Mouse (Mus musculus) embryonic facial prominence, embryonic 10.5 days (tissue): ENCODE measurements around the gene Nr1h4. TPM values are rescaled to one million over a fixed set of nuclear protein-coding genes. Genes with fewer than 3 reads are reported as not detected.

ENCODE experiments used
- DNase-seq: peaks from one replicate; pipeline ENCODE4 v3.0.0-alpha.2; 2017; ENCODE audit warnings: low spot score
- H3K27ac ChIP-seq: fragments of 300-500 bp; sonication (generic); replicated peaks from 2 replicates; pipeline ENCODE4 v1.5.1; 2016; ENCODE audit warnings: mild to moderate bottlenecking
- H3K27me3 ChIP-seq: fragments of 300-500 bp; sonication (generic); replicated peaks from 2 replicates; pipeline ENCODE4 v1.6.1; 2016; ENCODE audit warnings: low read depth, mild to moderate bottlenecking; ENCODE audit not compliant: poor library complexity, severe bottlenecking
- H3K36me3 ChIP-seq: fragments of 300-500 bp; sonication (generic); replicated peaks from 2 replicates; pipeline ENCODE4 v1.6.1; 2016; ENCODE audit warnings: mild to moderate bottlenecking, moderate library complexity
- H3K4me1 ChIP-seq: fragments of 300-500 bp; sonication (generic); 2 replicates; pipeline ENCODE4 v1.6.1; 2016
- H3K4me3 ChIP-seq: fragments of 300-500 bp; sonication (generic); 2 replicates; pipeline ENCODE4 v1.5.1; 2016; ENCODE audit warnings: mild to moderate bottlenecking, moderate library complexity
- H3K9me3 ChIP-seq: fragments of 300-500 bp; sonication (generic); 2 replicates; pipeline ENCODE4 v1.6.1; 2016; ENCODE audit warnings: mild to moderate bottlenecking
- WGBS: fragments of 180-500 bp; shearing (Covaris S2); methylation state at CpG from one replicate; pipeline ENCODE4 v1.1.7; 2016; 5-methylcytosine and 5-hydroxymethylcytosine counted together
- polyA plus RNA-seq: library from polyadenylated mRNA; unstranded; fragments of >200 nt; fragmentation: Nextera tagmentation; extraction: Ambion mirVana; gene quantifications from 2 replicates; pipeline ENCODE4 v1.2.1, GENCODE M21; 2016

Gene Nr1h4
- polyA plus RNA-seq, 1 experiment from 2014 or later = not detected

GRCm38 (mm10) chr10:89489459-89489858, 43.9 kb downstream of the Nr1h4 start:
- no peaks in the 10 kb centered on the region for H3K9me3 ChIP-seq
- peaks cover 35% of the 10 kb centered on the region for H3K27me3 ChIP-seq
- no peak overlapping the region for H3K4me3 ChIP-seq
- DNase-seq = no peak
- no peaks in the 10 kb centered on the region for H3K4me1 ChIP-seq
- WGBS = 86% methylated on average over 4 of the region's 4 CpGs
- H3K36me3 ChIP-seq = no peaks in the 10 kb centered on the region
- no peak overlapping the region for H3K27ac ChIP-seq

- H3K27ac ChIP-seq = no peak overlapping the region
- H3K36me3 ChIP-seq = no peaks in the 10 kb centered on the region
- WGBS = 64% methylated on average over 4 of the region's 4 CpGs
- no peaks in the 10 kb centered on the region for H3K9me3 ChIP-seq
- H3K4me1 ChIP-seq = no peaks in the 10 kb centered on the region
- no peak for DNase-seq
- peaks cover 17% of the 10 kb centered on the region; the same call in 1 of the 2 replicates for H3K27me3 ChIP-seq
- H3K4me3 ChIP-seq = no peak overlapping the region
These were observed 46.2 kb downstream of the Nr1h4 start for GRCm38 (mm10) chr10:89486995-89487742.

- H3K27me3 ChIP-seq = peaks cover 11% of the 10 kb centered on the region; the same call in 1 of the 2 replicates
- H3K4me1 ChIP-seq = no peaks in the 10 kb centered on the region
- H3K9me3 ChIP-seq = no peaks in the 10 kb centered on the region
- no peak overlapping the region for H3K27ac ChIP-seq
- DNase-seq = no peak
- no peak overlapping the region for H3K4me3 ChIP-seq
- no peaks in the 10 kb centered on the region for H3K36me3 ChIP-seq
These were observed 48.5 kb downstream of the Nr1h4 start for GRCm38 (mm10) chr10:89484907-89485306.

GRCm38 (mm10) chr10:89483812-89484602, 49.4 kb downstream of the Nr1h4 start:
- no peak overlapping the region for H3K4me3 ChIP-seq
- no peaks in the 10 kb centered on the region for H3K36me3 ChIP-seq
- no peaks in the 10 kb centered on the region for H3K4me1 ChIP-seq
- no peak overlapping the region for H3K27ac ChIP-seq
- whole genome bisulfite sequencing = 89% methylated on average over 18 of the region's 18 CpGs
- DNase-seq = no peak
- no peaks in the 10 kb centered on the region for H3K9me3 ChIP-seq
- 0 out of 2 replicates have a peak, but pooled peaks cover 5% of the 10 kb centered on the region for H3K27me3 ChIP-seq

- no peak overlapping the region for H3K27ac ChIP-seq
- H3K36me3 ChIP-seq = no peaks in the 10 kb centered on the region
- H3K9me3 ChIP-seq = no peaks in the 10 kb centered on the region
- no peaks in the 10 kb centered on the region for H3K27me3 ChIP-seq
- 90% methylated on average over 14 of the region's 14 CpGs for WGBS
- no peaks in the 10 kb centered on the region for H3K4me1 ChIP-seq
- no peak for DNase-seq
- H3K4me3 ChIP-seq = no peak overlapping the region
These were observed 50.3 kb downstream of the Nr1h4 start for GRCm38 (mm10) chr10:89483113-89483512.

- no peaks in the 10 kb centered on the region for H3K36me3 ChIP-seq
- H3K4me3 ChIP-seq = no peak overlapping the region
- no peaks in the 10 kb centered on the region for H3K4me1 ChIP-seq
- H3K27me3 ChIP-seq = no peaks in the 10 kb centered on the region
- WGBS = 69% methylated on average over 10 of the region's 10 CpGs
- no peak overlapping the region for H3K27ac ChIP-seq
- no peak for DNase-seq
- no peaks in the 10 kb centered on the region for H3K9me3 ChIP-seq
These were observed 51.2 kb downstream of the Nr1h4 start for GRCm38 (mm10) chr10:89482142-89482681.

- Histone ChIP-seq H3K36me3 (no peaks in the 10 kb centered on the region), H3K9me3 (no peaks in the 10 kb centered on the region), H3K4me3 (no peak overlapping the region), H3K27me3 (no peaks in the 10 kb centered on the region), H3K4me1 (no peaks in the 10 kb centered on the region), H3K27ac (no peak overlapping the region)
- 40% methylated on average over 7 of the region's 7 CpGs for WGBS
- DNase-seq = no peak
These were observed 51.7 kb downstream of the Nr1h4 start for GRCm38 (mm10) chr10:89481638-89482037.

GRCm38 (mm10) chr10:89478766-89479165, 54.6 kb downstream of the Nr1h4 start:
- no peak overlapping the region for H3K27ac ChIP-seq
- H3K4me3 ChIP-seq = no peak overlapping the region
- no peaks in the 10 kb centered on the region for H3K27me3 ChIP-seq
- no peaks in the 10 kb centered on the region for H3K4me1 ChIP-seq
- no peaks in the 10 kb centered on the region for H3K9me3 ChIP-seq
- DNase-seq = no peak
- H3K36me3 ChIP-seq = no peaks in the 10 kb centered on the region
- WGBS = 86% methylated on average over 8 of the region's 8 CpGs

- Histone ChIP-seq H3K27ac (no peak overlapping the region), H3K36me3 (no peaks in the 10 kb centered on the region), H3K4me3 (no peak overlapping the region), H3K27me3 (no peaks in the 10 kb centered on the region), H3K4me1 (no peaks in the 10 kb centered on the region), H3K9me3 (peaks cover 8% of the 10 kb centered on the region; the same call in 1 of the 2 replicates)
- DNase-seq = no peak
- 76% methylated on average over 7 of the region's 7 CpGs for WGBS
These were observed 62.6 kb downstream of the Nr1h4 start for GRCm38 (mm10) chr10:89470596-89471353.

- no peaks in the 10 kb centered on the region for H3K27me3 ChIP-seq
- H3K27ac ChIP-seq = no peak overlapping the region
- no peak overlapping the region for H3K4me3 ChIP-seq
- DNase-seq = no peak
- no peaks in the 10 kb centered on the region for H3K9me3 ChIP-seq
- WGBS = 94% methylated on average over 4 of the region's 4 CpGs
- H3K4me1 ChIP-seq = no peaks in the 10 kb centered on the region
- no peaks in the 10 kb centered on the region for H3K36me3 ChIP-seq
These were observed 68.5 kb downstream of the Nr1h4 start for GRCm38 (mm10) chr10:89464760-89465405.

GRCm38 (mm10) chr10:89462890-89463289, 70.5 kb downstream of the Nr1h4 start:
- H3K27ac ChIP-seq = no peak overlapping the region
- 88% methylated on average over 11 of the region's 11 CpGs for WGBS

More at GRCm38 (mm10) chr10:89462890-89463289, 70.5 kb downstream of the Nr1h4 start:
- no peaks in the 10 kb centered on the region for H3K27me3 ChIP-seq
- no peak overlapping the region for H3K4me3 ChIP-seq
- no peak for DNase-seq
- H3K36me3 ChIP-seq = no peaks in the 10 kb centered on the region
- no peaks in the 10 kb centered on the region for H3K4me1 ChIP-seq
- H3K9me3 ChIP-seq = no peaks in the 10 kb centered on the region
